Mouse (Mus musculus) liver, embryonic 11.5 days (tissue): ENCODE measurements around the gene Gm20518. TPM values are rescaled to one million over a fixed set of nuclear protein-coding genes. Genes with fewer than 3 reads are reported as not detected.

ENCODE experiments used
- ATAC-seq: fragments of 200-750 bp; cut with Nextera tagmentation; replicated peaks from 2 replicates; pipeline ENCODE4 v1.8.0; 2017; ENCODE audit warnings: moderate number of reproducible peaks, mild to moderate bottlenecking, moderate TSS enrichment, moderate library complexity; ENCODE audit not compliant: low FRiP score
- DNase-seq: peaks from one replicate; pipeline ENCODE4 v3.0.0-alpha.2; 2017; ENCODE audit warnings: low spot score
- H3K27ac ChIP-seq: fragments of 300-500 bp; sonication (generic); 2 replicates; pipeline ENCODE4 v1.5.1; 2014; ENCODE audit warnings: mild to moderate bottlenecking, low read depth, low read length, control low read depth
- H3K27me3 ChIP-seq: fragments of 300-500 bp; sonication (generic); replicated peaks from 2 replicates; pipeline ENCODE4 v1.6.1; 2014; ENCODE audit warnings: low read length, mixed read lengths; ENCODE audit not compliant: control insufficient read depth, insufficient read depth
- H3K36me3 ChIP-seq: fragments of 300-500 bp; sonication (generic); 2 replicates; pipeline ENCODE4 v1.6.1; 2014; ENCODE audit warnings: mild to moderate bottlenecking, low read length, moderate library complexity, mixed read lengths; ENCODE audit not compliant: control insufficient read depth, insufficient read depth
- H3K4me1 ChIP-seq: fragments of 300-500 bp; sonication (generic); replicated peaks from 2 replicates; pipeline ENCODE4 v1.6.1; 2014; ENCODE audit warnings: low read length, mixed read lengths; ENCODE audit not compliant: control insufficient read depth, insufficient read depth
- H3K4me2 ChIP-seq: fragments of 300-500 bp; sonication (generic); 2 replicates; pipeline ENCODE4 v1.6.1; 2014; ENCODE audit warnings: mild to moderate bottlenecking, control low read depth, moderate library complexity
- H3K4me3 ChIP-seq: fragments of 300-500 bp; sonication (generic); 2 replicates; pipeline ENCODE4 v1.5.1; 2014; ENCODE audit warnings: low read depth, low read length, control low read depth
- H3K9ac ChIP-seq: fragments of 300-500 bp; sonication (generic); 2 replicates; pipeline ENCODE4 v1.6.1; 2014; ENCODE audit warnings: low read depth, low read length, control low read depth
- H3K9me3 ChIP-seq: fragments of 300-500 bp; sonication (generic); 2 replicates; pipeline ENCODE4 v1.6.1; 2016; ENCODE audit warnings: low read length, inconsistent platforms, mixed read lengths; ENCODE audit not compliant: control insufficient read depth
- WGBS: fragments of 180-500 bp; shearing (Covaris S2); extraction: QIAGEN DNeasy Blood & Tissue Kit; methylation state at CpG from one replicate; pipeline ENCODE4 v1.1.7; 2014; 5-methylcytosine and 5-hydroxymethylcytosine counted together
- polyA plus RNA-seq: library from polyadenylated mRNA; unstranded; fragments of >200 nt; fragmentation: Nextera tagmentation; extraction: Ambion mirVana; gene quantifications from 2 replicates; pipeline ENCODE4 v1.2.1, GENCODE M21; 2014

Gm20518 gene
- polyA plus RNA-seq, 1 experiment from 2014 or later: 0.18 TPM

GRCm38 (mm10) chr16:17832821-17833220 is 58.6 kb downstream of the Gm20518 start, which contains the start of gene B830017H08Rik:
Gene B830017H08Rik (plus strand): TSS chr16:17833121.
- DNase-seq (no peak), ATAC-seq (no peak)
- peaks cover 2% of the 10 kb centered on the region; the same call in 1 of the 2 replicates for H3K4me1 ChIP-seq
- H3K4me3 ChIP-seq: peak within 1 kb of the TSS; percentile 59
- 30% methylated on average over 7 of the region's 7 CpGs for WGBS
- peaks cover 94% of the 10 kb centered on the region for H3K27me3 ChIP-seq
- no peak within 1 kb of the TSS for H3K27ac ChIP-seq
- H3K36me3 ChIP-seq: no peaks in the 10 kb centered on the region
- 0 out of 2 replicates have a peak within 1 kb of the TSS, but pooled peaks have one; percentile 25 for H3K9ac ChIP-seq
- no peaks in the 10 kb centered on the region for H3K9me3 ChIP-seq
- H3K4me2 ChIP-seq: peak within 1 kb of the TSS; percentile 85

DNA sequence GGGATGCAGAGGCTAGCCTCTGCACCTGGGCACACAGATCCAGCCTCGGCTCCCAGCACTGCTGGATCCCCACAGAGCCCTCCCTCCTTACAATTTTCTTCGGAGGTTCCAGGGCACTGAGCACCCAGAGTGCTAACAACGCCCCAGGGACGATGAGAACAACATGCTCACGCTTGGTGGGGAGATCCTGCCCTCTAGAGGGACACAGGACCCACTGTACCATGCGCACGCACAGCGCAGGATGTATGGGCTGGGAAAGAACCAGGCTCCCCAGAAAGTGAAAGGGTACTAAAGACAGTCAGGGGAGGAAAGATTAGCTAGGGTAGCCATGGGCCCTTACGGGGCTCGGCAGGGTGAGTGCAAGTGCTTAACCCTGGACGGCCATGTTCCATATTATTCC is 59.7 kb downstream of the Gm20518 start:
- H3K9me3 ChIP-seq: no peaks in the 10 kb centered on the region
- ATAC-seq: no peak
- H3K9ac ChIP-seq: no peak overlapping the region
- H3K4me2 ChIP-seq: no peak overlapping the region
- H3K27me3 ChIP-seq: peaks cover 91% of the 10 kb centered on the region
- peaks cover 2% of the 10 kb centered on the region; the same call in 1 of the 2 replicates for H3K4me1 ChIP-seq
- no peaks in the 10 kb centered on the region for H3K36me3 ChIP-seq
- no peak for DNase-seq
- H3K27ac ChIP-seq: no peak overlapping the region
- H3K4me3 ChIP-seq: no peak overlapping the region
- WGBS: 21% methylated on average over 11 of the region's 11 CpGs

GRCm38 (mm10) chr16:17830385-17831178 is 60.9 kb downstream of the Gm20518 start:
- H3K9ac ChIP-seq: no peak overlapping the region

GRCm38 (mm10) chr16:17828867-17829266 is 62.6 kb downstream of the Gm20518 start:
- Histone ChIP-seq H3K4me1 (no peaks in the 10 kb centered on the region), H3K9me3 (no peaks in the 10 kb centered on the region), H3K36me3 (no peaks in the 10 kb centered on the region), H3K9ac (no peak overlapping the region), H3K27me3 (peaks cover 62% of the 10 kb centered on the region), H3K4me2 (no peak overlapping the region), H3K27ac (no peak overlapping the region), H3K4me3 (no peak overlapping the region)
- no peak for ATAC-seq
- 66% methylated on average over 3 of the region's 3 CpGs for WGBS
- DNase-seq: no peak

More at GRCm38 (mm10) chr16:17830385-17831178, 60.9 kb downstream of the Gm20518 start:
- Histone ChIP-seq H3K9me3 (no peaks in the 10 kb centered on the region), H3K27me3 (peaks cover 79% of the 10 kb centered on the region), H3K4me1 (peaks cover 2% of the 10 kb centered on the region; the same call in 1 of the 2 replicates), H3K4me3 (no peak overlapping the region), H3K36me3 (no peaks in the 10 kb centered on the region), H3K4me2 (no peak overlapping the region), H3K27ac (no peak overlapping the region)
- no peak for ATAC-seq
- 72% methylated on average over 10 of the region's 10 CpGs for WGBS
- no peak for DNase-seq

DNA sequence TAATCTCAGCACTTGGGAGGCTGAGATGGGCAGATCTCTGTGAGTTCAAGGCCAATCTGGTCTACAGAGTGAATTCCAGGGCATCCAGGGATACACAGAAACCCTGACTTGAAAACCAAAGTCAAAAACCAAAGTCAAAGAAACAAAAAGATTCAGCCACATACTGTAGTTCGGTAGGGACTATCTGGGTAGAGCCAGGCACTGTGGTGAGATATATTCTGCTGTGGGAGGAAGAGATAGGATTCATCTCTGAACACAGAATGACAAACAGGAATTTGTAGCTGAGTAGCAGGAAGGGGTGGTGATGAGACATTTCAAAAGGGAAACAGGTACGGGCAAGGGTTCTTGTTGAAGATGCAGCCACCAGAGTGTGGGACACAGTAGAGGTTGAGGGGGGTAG is 63.2 kb downstream of the Gm20518 start:
- Histone ChIP-seq H3K9me3 (no peaks in the 10 kb centered on the region), H3K27me3 (peaks cover 55% of the 10 kb centered on the region), H3K9ac (no peak overlapping the region), H3K36me3 (no peaks in the 10 kb centered on the region), H3K4me1 (no peaks in the 10 kb centered on the region), H3K4me2 (no peak overlapping the region), H3K27ac (no peak overlapping the region), H3K4me3 (no peak overlapping the region)
- no peak for DNase-seq
- ATAC-seq: no peak
- 48% methylated on average over 2 of the region's 2 CpGs for WGBS

DNA sequence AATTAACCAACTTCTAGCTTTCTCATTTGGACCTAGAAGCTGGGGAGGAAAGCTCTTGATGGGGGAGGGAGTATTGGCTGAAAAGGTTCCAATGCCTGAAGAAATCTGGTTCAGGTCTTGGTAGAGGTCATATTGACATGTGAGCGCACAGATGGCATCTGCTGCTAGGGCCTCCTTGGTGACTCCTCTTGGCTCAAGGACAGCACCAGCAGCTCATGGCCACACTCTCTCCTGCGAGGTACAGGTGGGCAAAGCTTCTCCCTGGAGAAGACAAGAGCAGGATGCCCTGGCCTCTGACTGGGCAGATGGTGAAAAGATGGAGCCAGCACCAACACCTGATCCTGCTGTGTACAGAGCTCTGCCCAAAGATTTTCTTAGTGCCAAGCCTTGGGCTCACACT is 65.0 kb downstream of the Gm20518 start:
- H3K4me3 ChIP-seq: no peak overlapping the region
- WGBS: 84% methylated on average over 2 of the region's 2 CpGs
- no peak for ATAC-seq
- peaks cover 41% of the 10 kb centered on the region for H3K27me3 ChIP-seq
- H3K9ac ChIP-seq: no peak overlapping the region
- no peak for DNase-seq
- H3K27ac ChIP-seq: no peak overlapping the region
- no peak overlapping the region for H3K4me2 ChIP-seq
- no peaks in the 10 kb centered on the region for H3K4me1 ChIP-seq
- H3K9me3 ChIP-seq: no peaks in the 10 kb centered on the region
- no peaks in the 10 kb centered on the region for H3K36me3 ChIP-seq

- no peak for ATAC-seq
- peak overlapping the region; percentile 84; the same call in 1 of the 2 replicates for H3K4me2 ChIP-seq
- no peak overlapping the region for H3K9ac ChIP-seq
- H3K9me3 ChIP-seq: no peaks in the 10 kb centered on the region
- no peak overlapping the region for H3K4me3 ChIP-seq
- peaks cover 43% of the 10 kb centered on the region for H3K27me3 ChIP-seq
- H3K27ac ChIP-seq: no peak overlapping the region
- 83% methylated on average over 8 of the region's 8 CpGs for WGBS
- H3K36me3 ChIP-seq: no peaks in the 10 kb centered on the region
- DNase-seq: no peak
- peaks cover 11% of the 10 kb centered on the region for H3K4me1 ChIP-seq
Measured at GRCm38 (mm10) chr16:17816528-17816927, 74.9 kb downstream of the Gm20518 start.

GRCm38 (mm10) chr16:17815411-17816402 is 75.8 kb downstream of the Gm20518 start:
- no peak overlapping the region for H3K27ac ChIP-seq
- H3K36me3 ChIP-seq: no peaks in the 10 kb centered on the region
- H3K4me2 ChIP-seq: peak overlapping the region; percentile 84
- DNase-seq (peak; percentile 84), ATAC-seq (peak; percentile 80)
- H3K9me3 ChIP-seq: no peaks in the 10 kb centered on the region
- H3K4me1 ChIP-seq: peaks cover 11% of the 10 kb centered on the region
- 2% methylated on average over 63 of the region's 63 CpGs for WGBS
- H3K9ac ChIP-seq: peak overlapping the region; percentile 64
- peak overlapping the region; percentile 52 for H3K4me3 ChIP-seq
- peaks cover 43% of the 10 kb centered on the region for H3K27me3 ChIP-seq
